Mouse (Mus musculus) kidney, adult 2 months (tissue): ENCODE data around the gene Ptprm.

Experiments
- CTCF ChIP-seq: fragments of 200-500 bp; conservative IDR thresholded peaks from 2 replicates; pipeline ENCODE4 v1.5.1; 2011; ENCODE audit warnings: low read depth, mild to moderate bottlenecking, control low read depth, low read length, moderate library complexity, mixed read lengths; ENCODE audit not compliant: insufficient read depth, insufficient read length
- POLR2A ChIP-seq: fragments of 200-500 bp; IDR thresholded peaks from one replicate; pipeline ENCODE4 v1.6.1; 2011; ENCODE audit warnings: low read depth, low read length, control low read depth

DNA sequence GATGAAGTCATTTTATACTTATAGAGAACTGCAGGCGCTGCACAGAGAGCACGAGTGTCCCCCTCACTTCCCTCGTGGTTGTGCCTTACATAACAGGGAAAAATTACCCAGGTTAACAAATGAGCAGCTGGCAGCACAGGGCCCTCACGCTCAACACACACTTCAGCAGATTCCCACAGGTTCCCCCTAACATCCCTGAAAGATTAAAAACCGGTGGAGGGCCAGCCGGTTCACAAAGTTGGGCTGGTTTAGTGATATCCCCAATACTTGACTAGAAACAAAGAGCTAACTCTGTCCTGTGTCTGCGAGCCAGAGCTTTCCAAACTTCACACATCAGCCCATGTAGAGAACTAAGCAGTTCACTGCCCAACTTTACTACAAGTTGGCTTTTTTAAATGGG lies 3.7 kb downstream of the Ptprm start:
- TF ChIP-seq POLR2A (no peak), CTCF (no peak)
